Mouse (Mus musculus): ENCODE results near the gene Med10. TPM values are rescaled to one million over a fixed set of nuclear protein-coding genes. Genes with fewer than 3 reads are reported as not detected.

The Med10 gene
- total and polyA plus RNA-seq, 3 experiments = 119 to 151 TPM; not detected in 1

GRCm38 (mm10) chr13:69758979-69759378, 43.2 kb upstream of the Med10 start (continued):
- no peak for TF ChIP-seq KAT2A (conservative IDR thresholded peaks at IDR 0.05; ENCODE audit: low read depth, low read length)
- no peak for TF ChIP-seq RAD21 (IDR thresholded peaks at IDR 0.05; ENCODE audit: low read depth, low read length)
- no peak for TF ChIP-seq JUND (IDR thresholded peaks at IDR 0.05; ENCODE audit: low read depth, low read length)

GRCm38 (mm10) chr13:69761393-69761792, 40.8 kb upstream of the Med10 start:
- Histone ChIP-seq H3K27ac (ENCODE audit: control insufficient read depth, low read depth, low read length) (no peak overlapping the region), H3K36me3 (ENCODE audit: control insufficient read depth in 1 of 2, insufficient read depth in 2 of 2, low read length in 2 of 2) (no peaks in the 10 kb centered on the region), H3K9ac (ENCODE audit: control insufficient read depth, low read depth, low read length, poor library complexity, severe bottlenecking) (no peak overlapping the region), H3K79me2 (ENCODE audit: control insufficient read depth, insufficient read depth, low read length, poor library complexity) (no peaks in the 10 kb centered on the region), H3K9me3 (replicated peaks; ENCODE audit: insufficient read depth, low read length) (no peaks in the 10 kb centered on the region), H3K4me1 (ENCODE audit: control insufficient read depth in 1 of 2, insufficient read depth in 2 of 2, low read length in 2 of 2) (no peaks in the 10 kb centered on the region), H3K27me3 (ENCODE audit: control insufficient read depth in 1 of 2, insufficient read depth in 2 of 2, low read length in 2 of 2) (no peaks in the 10 kb centered on the region; a peak in 1 of 4 replicates), H3K4me3 (ENCODE audit: control insufficient read depth in 1 of 2, insufficient read depth in 1 of 2, low read depth in 2 of 2, low read length in 2 of 2) (no peak overlapping the region)
- TF ChIP-seq JUND (IDR thresholded peaks at IDR 0.05; ENCODE audit: low read depth, low read length) (no peak), NRF1 (IDR thresholded peaks at IDR 0.05; ENCODE audit: insufficient read depth, low read depth, low read length, poor library complexity, severe bottlenecking) (no peak)
- no peak for DNase-seq (ENCODE audit: low read depth, low spot score)

- no peak for DNase-seq (ENCODE audit: low read depth, low spot score)
- H3K27ac ChIP-seq (ENCODE audit: control insufficient read depth, low read depth, low read length) = no peak overlapping the region
- H3K27me3 ChIP-seq (ENCODE audit: control insufficient read depth in 1 of 2, insufficient read depth in 2 of 2, low read length in 2 of 2) = no peaks in the 10 kb centered on the region
- H3K9me3 ChIP-seq (replicated peaks; ENCODE audit: insufficient read depth, low read length) = no peaks in the 10 kb centered on the region
- no peak overlapping the region for H3K4me3 ChIP-seq (ENCODE audit: control insufficient read depth in 1 of 2, insufficient read depth in 1 of 2, low read depth in 2 of 2, low read length in 2 of 2)
- H3K4me1 ChIP-seq (ENCODE audit: control insufficient read depth in 1 of 2, insufficient read depth in 2 of 2, low read length in 2 of 2) = no peaks in the 10 kb centered on the region
- TF ChIP-seq RAD21 (IDR thresholded peaks at IDR 0.05; ENCODE audit: low read depth, low read length) = no peak
- TF ChIP-seq ZMIZ1 (IDR thresholded peaks at IDR 0.05; ENCODE audit: low read depth, low read length) = no peak
- TF ChIP-seq KAT2A (conservative IDR thresholded peaks at IDR 0.05; ENCODE audit: low read depth, low read length) = no peak
- no peak for TF ChIP-seq EP300 (IDR thresholded peaks at IDR 0.05; ENCODE audit: low read depth in 1 of 2, low read length in 2 of 2)
- TF ChIP-seq BHLHE40 (IDR thresholded peaks at IDR 0.05; ENCODE audit: borderline replicate concordance, low read depth, low read length) = no peak
- TF ChIP-seq MAFK (IDR thresholded peaks at IDR 0.05; ENCODE audit: borderline replicate concordance, low read depth, low read length) = no peak
- TF ChIP-seq UBTF (IDR thresholded peaks at IDR 0.05; ENCODE audit: borderline replicate concordance, insufficient read depth, low read depth, low read length) = no peak
- TF ChIP-seq SIN3A (IDR thresholded peaks at IDR 0.05; ENCODE audit: low read length) = no peak
- no peak for TF ChIP-seq GABPA (IDR thresholded peaks at IDR 0.05; ENCODE audit: low read depth, low read length)
- no peaks in the 10 kb centered on the region for H3K79me2 ChIP-seq (ENCODE audit: control insufficient read depth, insufficient read depth, low read length, poor library complexity)
- no peaks in the 10 kb centered on the region for H3K36me3 ChIP-seq (ENCODE audit: control insufficient read depth in 1 of 2, insufficient read depth in 2 of 2, low read length in 2 of 2)
- no peak overlapping the region for H3K9ac ChIP-seq (ENCODE audit: control insufficient read depth, low read depth, low read length, poor library complexity, severe bottlenecking)
These were observed 37.5 kb upstream of the Med10 start for GRCm38 (mm10) chr13:69764646-69765045.

DNA sequence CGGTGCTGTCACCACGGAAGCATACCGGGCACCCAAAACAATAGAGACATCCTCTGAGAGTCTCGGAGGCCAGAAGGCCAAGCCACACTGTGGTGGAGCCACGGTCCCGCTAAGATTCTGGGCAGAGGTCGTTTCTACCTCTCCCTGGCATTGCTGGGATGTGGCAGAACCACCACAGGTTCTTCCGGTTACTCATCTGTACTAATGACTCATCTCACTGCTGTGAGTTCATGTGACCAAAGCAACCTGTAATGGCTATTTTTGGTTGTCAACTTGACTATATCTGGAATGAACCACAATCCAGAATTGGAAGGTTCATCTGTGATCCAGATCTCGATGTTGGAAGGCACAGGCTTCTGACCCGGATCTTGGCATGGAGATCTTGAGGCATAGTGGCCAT, 34.0 kb upstream of the Med10 start:
- Histone ChIP-seq H3K9me3 (replicated peaks; ENCODE audit: insufficient read depth, low read length) (no peaks in the 10 kb centered on the region), H3K4me1 (ENCODE audit: control insufficient read depth in 1 of 2, insufficient read depth in 2 of 2, low read length in 2 of 2) (no peaks in the 10 kb centered on the region), H3K27me3 (ENCODE audit: control insufficient read depth in 1 of 2, insufficient read depth in 2 of 2, low read length in 2 of 2) (no peaks in the 10 kb centered on the region), H3K36me3 (ENCODE audit: control insufficient read depth in 1 of 2, insufficient read depth in 2 of 2, low read length in 2 of 2) (no peaks in the 10 kb centered on the region), H3K4me3 (ENCODE audit: control insufficient read depth in 1 of 2, insufficient read depth in 1 of 2, low read depth in 2 of 2, low read length in 2 of 2) (no peak overlapping the region), H3K79me2 (ENCODE audit: control insufficient read depth, insufficient read depth, low read length, poor library complexity) (no peaks in the 10 kb centered on the region), H3K27ac (ENCODE audit: control insufficient read depth, low read depth, low read length) (no peak overlapping the region), H3K9ac (ENCODE audit: control insufficient read depth, low read depth, low read length, poor library complexity, severe bottlenecking) (no peak overlapping the region)
- no peak for DNase-seq (ENCODE audit: low read depth, low spot score)
- TF ChIP-seq POLR2A (IDR thresholded peaks at IDR 0.05; ENCODE audit: control insufficient read depth in 1 of 2, insufficient read depth in 1 of 2, low read depth in 1 of 2, low read length in 2 of 2, poor library complexity in 1 of 2) (no peak), TAL1 (IDR thresholded peaks at IDR 0.05; ENCODE audit: low read length) (no peak), CTCF (IDR thresholded peaks at IDR 0.05 in 2 of 3, conservative IDR thresholded peaks at IDR 0.05 in 1 of 3; ENCODE audit: control insufficient read depth in 1 of 3, insufficient read depth in 1 of 3, low read depth in 2 of 3, low read length in 3 of 3, poor library complexity in 1 of 3, severe bottlenecking in 1 of 3) (no peak), ZMIZ1 (IDR thresholded peaks at IDR 0.05; ENCODE audit: low read depth, low read length) (no peak), UBTF (IDR thresholded peaks at IDR 0.05; ENCODE audit: borderline replicate concordance, insufficient read depth, low read depth, low read length) (no peak), MAX (IDR thresholded peaks at IDR 0.05; ENCODE audit: low read length) (no peak), GATA1 (IDR thresholded peaks at IDR 0.05; ENCODE audit: low read depth, low read length) (no peak), EP300 (IDR thresholded peaks at IDR 0.05; ENCODE audit: low read depth in 1 of 2, low read length in 2 of 2) (no peak), CHD1 (IDR thresholded peaks at IDR 0.05; ENCODE audit: low read depth, low read length) (no peak), E2F4 (IDR thresholded peaks at IDR 0.05; ENCODE audit: borderline replicate concordance, low read depth, low read length) (no peak), CHD2 (IDR thresholded peaks at IDR 0.05; ENCODE audit: low read length) (no peak), ZNF384 (IDR thresholded peaks at IDR 0.05; ENCODE audit: low read depth, low read length) (no peak), BHLHE40 (IDR thresholded peaks at IDR 0.05; ENCODE audit: borderline replicate concordance, low read depth, low read length) (no peak), RAD21 (IDR thresholded peaks at IDR 0.05; ENCODE audit: low read depth, low read length) (no peak), MXI1 (IDR thresholded peaks at IDR 0.05; ENCODE audit: low read depth, low read length) (no peak), SMC3 (IDR thresholded peaks at IDR 0.05; ENCODE audit: low read depth, low read length) (no peak), MEF2A (IDR thresholded peaks at IDR 0.05; ENCODE audit: extremely low read depth, insufficient replicate concordance, low read depth, low read length, poor library complexity, severe bottlenecking) (no peak), SIN3A (IDR thresholded peaks at IDR 0.05; ENCODE audit: low read length) (no peak), GABPA (IDR thresholded peaks at IDR 0.05; ENCODE audit: low read depth, low read length) (no peak)

Measured in MEL (cell line).